15 mouse cellular contexts compared by ENCODE assay signal in the genomic region with DNA sequence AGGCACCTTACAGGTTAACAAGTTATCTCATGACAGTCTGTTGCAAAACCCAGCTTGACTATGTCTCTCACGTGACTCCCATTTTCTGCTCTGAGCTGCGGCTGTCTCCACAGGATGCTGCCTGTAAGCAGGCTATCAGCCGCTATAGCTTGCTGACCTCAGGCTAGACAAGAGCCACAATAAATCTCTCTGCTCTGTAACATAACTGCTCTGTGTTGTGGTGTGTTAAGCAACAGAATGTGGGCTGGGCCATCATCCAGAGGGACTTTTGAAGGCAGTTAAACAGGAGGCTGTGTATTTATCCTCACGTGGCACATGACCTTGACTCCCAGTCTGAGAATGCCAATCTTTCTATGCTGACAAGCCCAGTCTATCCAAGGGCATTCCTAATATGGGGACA.
DNase-seq lines count a peak whose midpoint lies in the region; ATAC-seq and TF ChIP-seq lines count a peak whose summit lies in the region.
"Had no signal": no experiment of that assay in that cellular context is flagged by ENCODE, and none has a peak within 500 bp of the region (broad histone marks: within the 10 kb centered on the region; RNA-seq: fewer than 3 reads in every experiment).

No protein-coding gene starts in this region.

- no peak for TF ChIP-seq POLR2A in MEL (IDR thresholded peaks at IDR 0.05; ENCODE audit: control insufficient read depth in 1 of 2, insufficient read depth in 1 of 2, low read depth in 1 of 2, low read length in 2 of 2, poor library complexity in 1 of 2)

- TF ChIP-seq CTCF in MEL (IDR thresholded peaks at IDR 0.05 in 2 of 3, conservative IDR thresholded peaks at IDR 0.05 in 1 of 3; ENCODE audit: control insufficient read depth in 1 of 3, insufficient read depth in 1 of 3, low read depth in 2 of 3, low read length in 3 of 3, poor library complexity in 1 of 3, severe bottlenecking in 1 of 3), result no peak

- no peak overlapping the region; the same call in 1 of the 2 replicates for H3K27ac ChIP-seq in kidney, embryonic 15.5 days
- H3K27ac ChIP-seq in MEL (ENCODE audit: control insufficient read depth, low read depth, low read length), result no peak overlapping the region
- H3K27ac ChIP-seq: forebrain, embryonic 13.5 days; heart, embryonic 13.5 days; hindbrain, embryonic 10.5 days had no signal

- H3K4me1 ChIP-seq in kidney, embryonic 15.5 days, result peaks cover 4% of the 10 kb centered on the region; the same call in 1 of the 2 replicates
- peaks cover 18 to 24% of the 10 kb centered on the region in 2 experiments for H3K4me1 ChIP-seq in MEL (ENCODE audit: control insufficient read depth in 1 of 2, insufficient read depth in 2 of 2, low read length in 2 of 2)

- WGBS in kidney, embryonic 15.5 days, result 33% methylated on average over 4 of the region's 4 CpGs

- no peaks in the 10 kb centered on the region for H3K79me2 ChIP-seq in MEL (ENCODE audit: control insufficient read depth, insufficient read depth, low read length, poor library complexity)

- H3K4me3 ChIP-seq in kidney, embryonic 15.5 days (replicated peaks), result no peak overlapping the region
- no peak overlapping the region for H3K4me3 ChIP-seq in MEL (ENCODE audit: control insufficient read depth in 1 of 2, insufficient read depth in 1 of 2, low read depth in 2 of 2, low read length in 2 of 2)
- H3K4me3 ChIP-seq: forebrain, embryonic 13.5 days; heart, embryonic 13.5 days; hindbrain, embryonic 10.5 days had no signal

- no peaks in the 10 kb centered on the region for H3K9me3 ChIP-seq in kidney, embryonic 15.5 days (replicated peaks)
- no peaks in the 10 kb centered on the region for H3K9me3 ChIP-seq in MEL (replicated peaks; ENCODE audit: insufficient read depth, low read length)
- H3K9me3 ChIP-seq: forebrain, embryonic 13.5 days; hindbrain, embryonic 10.5 days had no signal

- no peak for DNase-seq in kidney, postnatal 10 days
- DNase-seq in MEL (ENCODE audit: low read depth, low spot score), result no peak
- peak; percentile 47 for DNase-seq in adrenal gland, postnatal 10 days
- DNase-seq in spleen, adult 12 weeks (ENCODE audit: low spot score), result no peak
- DNase-seq in lung, postnatal 14 days, result no peak
- DNase-seq in layer of hippocampus, adult 8-10 months (ENCODE audit: low spot score in 2 of 2), result no peak
- DNase-seq: cerebellum, adult 18-20 months; gastrocnemius, postnatal 14 days; lung, adult 2 months; thymus, postnatal 14 days had no signal

- H3K9ac ChIP-seq in kidney, embryonic 15.5 days, result no peak overlapping the region
- no peak overlapping the region for H3K9ac ChIP-seq in MEL (ENCODE audit: control insufficient read depth, low read depth, low read length, poor library complexity, severe bottlenecking)
- H3K9ac ChIP-seq: forebrain, embryonic 13.5 days; heart, embryonic 13.5 days had no signal

- no peak for TF ChIP-seq EP300 in MEL (IDR thresholded peaks at IDR 0.05; ENCODE audit: low read depth in 1 of 2, low read length in 2 of 2)

- no peak for TF ChIP-seq RAD21 in MEL (IDR thresholded peaks at IDR 0.05; ENCODE audit: low read depth, low read length)

- no peak overlapping the region for H3K4me2 ChIP-seq in kidney, embryonic 15.5 days
- H3K4me2 ChIP-seq: forebrain, embryonic 13.5 days; heart, embryonic 13.5 days had no signal

- H3K27me3 ChIP-seq in kidney, embryonic 15.5 days, result no peaks in the 10 kb centered on the region
- H3K27me3 ChIP-seq in MEL (ENCODE audit: control insufficient read depth in 1 of 2, insufficient read depth in 2 of 2, low read length in 2 of 2), result no peaks in the 10 kb centered on the region
- H3K27me3 ChIP-seq: forebrain, embryonic 13.5 days; heart, embryonic 13.5 days had no signal

- ATAC-seq in kidney, embryonic 15.5 days (replicated peaks; ENCODE audit: low FRiP score), result peak; percentile 64; the same call in 1 of the 2 replicates
- peak; percentile 86 for ATAC-seq in granulocyte monocyte progenitor cell, adult 5-6 weeks (replicated peaks; ENCODE audit: poor library complexity, severe bottlenecking)
- ATAC-seq: forebrain, embryonic 13.5 days had no signal

- H3K36me3 ChIP-seq in kidney, embryonic 15.5 days, result no peaks in the 10 kb centered on the region
- peaks cover 0 to 17% of the 10 kb centered on the region in 2 experiments; a peak in 2 of 4 replicates for H3K36me3 ChIP-seq in MEL (ENCODE audit: control insufficient read depth in 1 of 2, insufficient read depth in 2 of 2, low read length in 2 of 2)
- H3K36me3 ChIP-seq: heart, embryonic 13.5 days; hindbrain, embryonic 10.5 days had no signal

TF ChIP-seq in MEL, 35 proteins besides CTCF, POLR2A, EP300 and RAD21:
- TF ChIP-seq JUND (IDR thresholded peaks at IDR 0.05; ENCODE audit: low read depth, low read length), result no peak
- peak; percentile 43; the same call in 1 of the 2 replicates for TF ChIP-seq USF1 (IDR thresholded peaks at IDR 0.05; ENCODE audit: low read depth, low read length)
